Mouse (Mus musculus) G1E-ER4 (cell line): Measurements from ENCODE around the gene Patz1. TPM values are rescaled to one million over a fixed set of nuclear protein-coding genes. Genes with fewer than 3 reads are reported as not detected.

Experiments used
- GATA1 ChIP-seq: IDR thresholded peaks from one replicate; pipeline ENCODE4 v1.8.0; 2012; ENCODE audit warnings: low read length, inconsistent platforms
- polyA plus RNA-seq: library from polyadenylated mRNA; stranded (reverse); fragments of >175 nt; gene quantifications from 2 replicates; pipeline ENCODE4 v1.2.3, GENCODE M21; 2012

The Patz1 gene
- polyA plus RNA-seq, 1 experiment, result 108 TPM

DNA sequence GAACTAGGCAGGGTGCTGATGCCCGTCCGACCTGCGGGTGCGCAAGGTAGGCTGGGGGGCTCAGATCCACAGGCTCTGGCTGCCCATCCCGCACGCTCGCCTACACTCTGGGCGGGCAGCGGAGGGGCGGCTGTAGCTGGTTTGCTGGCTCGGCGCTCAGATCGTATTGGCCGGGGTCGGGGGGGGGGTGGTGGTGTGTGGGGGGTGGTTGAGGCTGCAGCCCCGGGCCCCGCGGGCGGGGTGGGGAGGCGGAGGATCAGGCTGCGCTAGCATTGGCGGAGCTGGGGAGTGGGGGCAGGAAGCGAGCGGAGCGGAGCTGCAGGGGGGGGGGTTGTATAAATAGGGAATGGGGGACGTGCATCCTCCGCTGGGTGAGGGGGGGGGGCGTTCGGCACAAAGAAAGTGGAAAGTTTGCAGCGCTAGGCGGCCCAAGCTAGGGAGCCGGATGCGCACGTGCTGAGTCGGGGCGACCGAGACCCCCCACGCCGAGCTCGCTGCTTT, 678 bp downstream of the Patz1 start:
- TF ChIP-seq GATA1, result no peak

DNA sequence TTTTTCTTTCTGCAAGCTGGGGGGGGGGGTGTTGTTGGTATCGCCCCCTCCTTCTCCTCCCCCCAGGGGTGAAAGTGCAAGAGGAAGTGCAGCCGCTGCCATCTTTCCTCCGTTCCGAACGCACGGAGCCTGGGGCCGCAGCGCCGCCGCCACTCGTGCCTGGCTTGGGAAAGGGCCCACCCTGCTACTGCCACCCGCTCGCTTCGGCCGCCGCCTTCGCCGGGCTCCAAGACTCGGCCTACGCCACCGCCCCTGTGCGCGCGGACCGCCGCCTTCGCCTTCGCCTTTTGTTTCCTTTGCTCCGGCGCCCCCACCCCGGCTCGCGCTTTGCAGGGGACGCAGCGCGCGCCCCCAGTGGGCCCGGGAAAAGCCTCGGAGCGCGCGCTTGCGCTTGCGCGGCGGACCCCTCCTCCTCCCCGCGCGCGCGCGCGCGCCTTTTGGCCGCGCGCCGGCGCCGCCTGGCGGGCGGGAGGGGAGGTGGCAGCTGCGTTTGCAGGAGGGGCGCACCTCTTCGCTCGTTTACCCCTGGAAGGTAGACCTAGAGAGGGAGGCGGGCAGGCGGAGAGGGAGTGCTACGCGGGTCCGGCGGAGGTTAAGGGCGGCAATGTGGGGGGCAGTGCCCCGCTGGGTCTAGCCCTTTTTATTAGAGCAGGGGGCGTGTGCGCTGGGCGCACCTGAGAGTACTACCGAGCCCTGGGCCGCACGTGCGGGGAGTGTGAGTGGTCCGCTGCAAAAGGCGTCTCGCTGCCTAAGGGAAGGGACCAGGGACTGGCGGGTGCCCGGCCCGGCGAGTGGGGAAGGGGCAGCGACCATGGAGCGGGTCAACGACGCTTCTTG, 1.3 kb downstream of the Patz1 start:
- no peak for TF ChIP-seq GATA1

GRCm38 (mm10) chr11:3290640-3291310, 2.1 kb downstream of the Patz1 start:
- no peak for TF ChIP-seq GATA1

DNA sequence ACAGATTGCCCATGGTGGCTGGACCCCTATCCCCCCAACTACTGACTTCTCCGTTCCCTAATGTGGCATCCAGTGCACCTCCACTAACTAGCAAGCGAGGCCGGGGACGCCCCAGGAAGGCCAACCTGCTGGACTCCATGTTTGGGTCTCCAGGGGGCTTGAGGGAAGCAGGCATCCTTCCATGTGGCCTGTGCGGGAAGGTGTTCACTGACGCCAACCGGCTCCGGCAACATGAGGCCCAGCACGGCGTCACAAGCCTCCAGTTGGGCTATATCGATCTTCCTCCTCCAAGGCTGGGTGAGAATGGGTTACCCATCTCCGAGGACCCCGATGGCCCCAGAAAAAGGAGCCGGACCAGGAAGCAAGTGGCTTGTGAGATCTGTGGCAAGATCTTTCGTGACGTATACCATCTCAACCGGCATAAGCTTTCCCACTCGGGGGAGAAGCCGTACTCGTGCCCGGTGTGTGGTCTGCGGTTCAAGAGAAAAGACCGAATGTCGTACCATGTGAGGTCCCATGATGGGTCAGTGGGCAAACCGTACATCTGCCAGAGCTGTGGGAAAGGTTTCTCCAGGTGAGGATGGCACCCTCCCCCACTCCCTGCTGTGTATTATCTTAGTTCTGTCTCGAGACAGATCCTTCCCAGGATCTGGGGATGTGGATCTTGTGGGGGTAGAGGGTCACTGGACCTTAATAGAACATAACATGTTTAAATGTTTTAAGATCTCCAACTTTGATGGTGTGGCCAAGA, 2.8 kb downstream of the Patz1 start:
- no peak for TF ChIP-seq GATA1

GRCm38 (mm10) chr11:3292062-3292421, 3.4 kb downstream of the Patz1 start:
- TF ChIP-seq GATA1, result no peak

DNA sequence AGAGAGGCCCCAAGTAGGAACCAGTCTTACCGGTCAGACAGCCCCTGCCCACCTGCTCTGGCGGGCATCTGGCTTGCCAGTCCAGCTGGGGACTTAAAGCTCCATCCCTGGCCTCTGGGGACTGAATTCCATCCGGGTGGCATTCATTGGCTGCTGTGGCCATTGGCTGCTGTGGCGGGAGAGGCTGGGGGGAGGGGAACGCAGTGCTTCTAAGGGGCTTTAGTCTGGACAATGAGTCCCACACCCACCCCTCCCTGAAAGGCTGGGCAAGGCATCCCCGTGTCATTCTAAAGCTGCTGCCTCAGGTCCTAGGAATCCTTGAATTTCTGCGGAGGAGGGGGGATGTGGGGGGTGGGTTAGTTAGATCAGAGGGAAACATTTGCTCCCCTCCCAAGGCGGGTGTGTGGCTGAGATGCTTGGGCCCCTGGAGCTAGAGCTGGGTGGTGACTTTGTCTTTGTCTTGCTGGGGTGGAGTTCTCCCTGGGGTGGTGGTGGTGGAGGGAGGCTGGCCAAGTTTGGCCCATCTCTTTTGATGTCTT, 4.1 kb downstream of the Patz1 start:
- no peak for TF ChIP-seq GATA1

- no peak for TF ChIP-seq GATA1
Measured at GRCm38 (mm10) chr11:3293361-3293760, 4.7 kb downstream of the Patz1 start.

- TF ChIP-seq GATA1, result no peak
Measured at GRCm38 (mm10) chr11:3294641-3295040, 6.0 kb downstream of the Patz1 start.

- no peak for TF ChIP-seq GATA1
Measured at GRCm38 (mm10) chr11:3296056-3296455, 7.4 kb downstream of the Patz1 start.

- no peak for TF ChIP-seq GATA1
Measured at GRCm38 (mm10) chr11:3297871-3298812, 9.5 kb downstream of the Patz1 start.

DNA sequence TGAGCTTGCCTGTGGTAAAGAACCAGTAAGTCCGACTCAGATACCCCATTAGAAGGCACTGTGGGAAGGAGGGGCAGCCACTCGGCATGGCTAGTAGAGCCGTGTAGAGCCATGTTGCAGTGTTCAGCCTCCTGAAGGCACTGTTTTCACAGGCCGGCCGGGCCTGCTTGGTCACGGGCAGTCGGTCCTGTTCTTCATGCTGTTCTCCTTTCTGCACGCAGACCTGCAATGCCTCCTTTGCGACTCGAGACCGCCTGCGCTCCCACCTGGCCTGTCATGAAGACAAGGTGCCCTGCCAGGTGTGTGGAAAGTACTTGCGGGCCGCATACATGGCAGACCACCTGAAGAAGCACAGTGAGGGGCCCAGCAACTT, 10.1 kb downstream of the Patz1 start:
- TF ChIP-seq GATA1, result no peak

DNA sequence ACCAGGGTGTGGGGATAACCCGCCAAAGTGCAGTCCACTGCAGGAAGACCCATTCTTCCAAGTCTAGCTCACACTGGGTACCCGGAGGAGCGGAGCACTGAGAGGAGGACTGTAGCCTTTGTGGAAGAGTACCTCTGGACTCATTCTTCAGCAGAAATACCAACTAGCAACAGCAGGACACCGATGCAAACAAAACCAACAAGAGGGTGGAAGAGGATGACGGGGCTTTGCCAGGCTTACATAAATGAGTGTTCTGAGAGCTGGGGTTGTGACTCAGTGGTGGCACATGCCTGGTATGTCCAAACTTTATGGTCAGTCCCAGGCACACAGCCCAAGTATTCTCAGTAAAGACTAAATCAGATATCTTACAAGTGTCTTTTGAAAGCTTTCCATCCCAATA, 12.4 kb downstream of the Patz1 start:
- TF ChIP-seq GATA1, result no peak

GRCm38 (mm10) chr11:3302385-3302784, 13.7 kb downstream of the Patz1 start:
- no peak for TF ChIP-seq GATA1

DNA sequence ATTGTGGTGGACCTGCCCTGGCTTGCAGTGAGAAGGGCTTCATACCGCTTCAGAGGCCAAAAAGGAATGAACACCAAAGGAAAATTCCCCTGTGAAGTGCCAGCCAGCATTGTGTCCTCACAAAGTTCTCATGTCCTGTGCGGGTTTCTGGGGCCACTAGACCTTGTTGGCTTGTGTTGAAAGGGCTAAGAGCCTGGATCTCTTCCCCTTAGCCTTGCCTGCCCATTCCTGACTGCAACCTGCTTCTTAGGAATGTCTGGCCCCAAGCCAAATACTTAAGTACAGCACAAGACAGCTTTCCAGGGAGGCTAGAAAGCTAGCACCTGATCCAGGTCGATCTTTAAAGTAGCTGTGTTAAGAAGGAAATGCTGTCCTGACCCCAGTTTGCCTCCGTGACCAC, 14.1 kb downstream of the Patz1 start:
- no peak for TF ChIP-seq GATA1

GRCm38 (mm10) chr11:3305821-3306220, 17.1 kb downstream of the Patz1 start:
- no peak for TF ChIP-seq GATA1
